Mouse (Mus musculus) testis, postnatal 14 days (tissue): ENCODE data around the gene Herc4.

Experiments
- DNase-seq: peaks from one replicate; pipeline ENCODE4 v3.0.0; 2021; ENCODE audit warnings: low spot score

The Herc4 gene

GRCm38 (mm10) chr10:63248421-63248820, 4.8 kb downstream of the Herc4 start:
- no peak for DNase-seq

GRCm38 (mm10) chr10:63258696-63259095, 15.1 kb downstream of the Herc4 start:
- DNase-seq, result no peak

GRCm38 (mm10) chr10:63259340-63259739, 15.7 kb downstream of the Herc4 start:
- no peak for DNase-seq

GRCm38 (mm10) chr10:63267941-63268340, 24.3 kb downstream of the Herc4 start:
- DNase-seq, result no peak

- DNase-seq, result no peak
Observed at GRCm38 (mm10) chr10:63272401-63272800, 28.8 kb downstream of the Herc4 start.

GRCm38 (mm10) chr10:63272868-63273267, 29.3 kb downstream of the Herc4 start:
- no peak for DNase-seq

- peak; percentile 57 for DNase-seq
Observed at GRCm38 (mm10) chr10:63277010-63277409, 33.4 kb downstream of the Herc4 start.

GRCm38 (mm10) chr10:63279851-63280250, 36.2 kb downstream of the Herc4 start:
- no peak for DNase-seq

- DNase-seq, result no peak
Observed at GRCm38 (mm10) chr10:63282417-63282816, 38.8 kb downstream of the Herc4 start.

- DNase-seq, result no peak
Observed at GRCm38 (mm10) chr10:63282846-63283245, 39.2 kb downstream of the Herc4 start.

- no peak for DNase-seq
Observed at GRCm38 (mm10) chr10:63302356-63302755, 58.7 kb downstream of the Herc4 start.

GRCm38 (mm10) chr10:63308582-63309366, 65.2 kb downstream of the Herc4 start:
- peak; percentile 56 for DNase-seq

GRCm38 (mm10) chr10:63313726-63314125, 70.1 kb downstream of the Herc4 start:
- no peak for DNase-seq

- DNase-seq, result no peak
Observed at GRCm38 (mm10) chr10:63327091-63327490, 83.5 kb downstream of the Herc4 start.

GRCm38 (mm10) chr10:63336901-63337300, 93.3 kb downstream of the Herc4 start:
- no peak for DNase-seq

GRCm38 (mm10) chr10:63337326-63337725, 93.7 kb downstream of the Herc4 start:
- no peak for DNase-seq

GRCm38 (mm10) chr10:63337951-63338836, 94.6 kb downstream of the Herc4 start:
- peak; percentile 79 for DNase-seq

- DNase-seq, result peak; percentile 91
Observed at GRCm38 (mm10) chr10:63338914-63339643, 95.5 kb downstream of the Herc4 start.

- no peak for DNase-seq
Observed at GRCm38 (mm10) chr10:63341351-63341750, 97.7 kb downstream of the Herc4 start.

GRCm38 (mm10) chr10:63344751-63345150, 101.1 kb downstream of the Herc4 start:
- DNase-seq, result no peak

- no peak for DNase-seq
Observed at GRCm38 (mm10) chr10:63348291-63348690, 104.7 kb downstream of the Herc4 start.

- no peak for DNase-seq
Observed at GRCm38 (mm10) chr10:63350666-63351065, 107.1 kb downstream of the Herc4 start.
